Mouse (Mus musculus): ENCODE measurements at regions not wholly inside any gene's neighbourhood (a gene's known extent, or its start where the extent isn't known, plus 50 kb on each side); places are given as distances from the start of the nearest gene placed in this dataset.

GRCm38 (mm10) chr7:64012268-64012601 is 73.5 kb upstream of the Klf13 start:
- no peak overlapping the region for H3K4me3 ChIP-seq (replicated peaks; ENCODE audit: low read length)
- H3K27ac ChIP-seq (ENCODE audit: low read length): no peak overlapping the region
- no peaks in the 10 kb centered on the region for H3K27me3 ChIP-seq (replicated peaks; ENCODE audit: control insufficient read depth, insufficient read depth, low read length)
- ATAC-seq: no peak
- H3K9ac ChIP-seq (replicated peaks; ENCODE audit: low read depth, low read length): no peak overlapping the region
- H3K4me2 ChIP-seq (ENCODE audit: low read length): no peak overlapping the region
- H3K36me3 ChIP-seq (ENCODE audit: control insufficient read depth, insufficient read depth): no peaks in the 10 kb centered on the region
- H3K4me1 ChIP-seq (replicated peaks; ENCODE audit: control insufficient read depth, insufficient read depth, low read length): 0 out of 2 replicates have a peak, but pooled peaks cover 4% of the 10 kb centered on the region
- 89% methylated on average over 8 of the region's 8 CpGs for WGBS
- no peaks in the 10 kb centered on the region for H3K9me3 ChIP-seq (ENCODE audit: control insufficient read depth, low read length)

- Histone ChIP-seq H3K4me1 (replicated peaks; ENCODE audit: control insufficient read depth, insufficient read depth, low read length) (0 out of 2 replicates have a peak, but pooled peaks cover under 1% of the 10 kb centered on the region), H3K4me3 (replicated peaks; ENCODE audit: low read length) (no peak overlapping the region), H3K27ac (ENCODE audit: low read length) (no peak overlapping the region), H3K27me3 (replicated peaks; ENCODE audit: control insufficient read depth, insufficient read depth, low read length) (no peaks in the 10 kb centered on the region), H3K36me3 (ENCODE audit: control insufficient read depth, insufficient read depth) (no peaks in the 10 kb centered on the region), H3K9ac (replicated peaks; ENCODE audit: low read depth, low read length) (no peak overlapping the region), H3K4me2 (ENCODE audit: low read length) (no peak overlapping the region), H3K9me3 (ENCODE audit: control insufficient read depth, low read length) (no peaks in the 10 kb centered on the region)
- ATAC-seq: no peak
- 80% methylated on average over 13 of the region's 13 CpGs for WGBS
Measured at GRCm38 (mm10) chr7:64011563-64012267, 73.0 kb upstream of the Klf13 start.

- no peaks in the 10 kb centered on the region for H3K36me3 ChIP-seq (ENCODE audit: control insufficient read depth, insufficient read depth)
- no peaks in the 10 kb centered on the region for H3K27me3 ChIP-seq (replicated peaks; ENCODE audit: control insufficient read depth, insufficient read depth, low read length)
- no peak for ATAC-seq
- H3K27ac ChIP-seq (ENCODE audit: low read length): no peak overlapping the region
- no peak overlapping the region for H3K4me3 ChIP-seq (replicated peaks; ENCODE audit: low read length)
- H3K9me3 ChIP-seq (ENCODE audit: control insufficient read depth, low read length): no peaks in the 10 kb centered on the region
- no peaks in the 10 kb centered on the region for H3K4me1 ChIP-seq (replicated peaks; ENCODE audit: control insufficient read depth, insufficient read depth, low read length)
- no peak overlapping the region for H3K9ac ChIP-seq (replicated peaks; ENCODE audit: low read depth, low read length)
- WGBS: 67% methylated on average over 3 of the region's 3 CpGs
- H3K4me2 ChIP-seq (ENCODE audit: low read length): no peak overlapping the region
Measured at GRCm38 (mm10) chr7:64010640-64011039, 71.9 kb upstream of the Klf13 start.

GRCm38 (mm10) chr7:64007766-64008165 is 69.1 kb upstream of the Klf13 start:
- no peak for ATAC-seq
- no peak overlapping the region for H3K4me2 ChIP-seq (ENCODE audit: low read length)
- no peaks in the 10 kb centered on the region for H3K4me1 ChIP-seq (replicated peaks; ENCODE audit: control insufficient read depth, insufficient read depth, low read length)
- no peaks in the 10 kb centered on the region for H3K27me3 ChIP-seq (replicated peaks; ENCODE audit: control insufficient read depth, insufficient read depth, low read length)
- WGBS: 91% methylated on average over 3 of the region's 3 CpGs
- H3K9ac ChIP-seq (replicated peaks; ENCODE audit: low read depth, low read length): no peak overlapping the region
- no peak overlapping the region for H3K4me3 ChIP-seq (replicated peaks; ENCODE audit: low read length)
- H3K9me3 ChIP-seq (ENCODE audit: control insufficient read depth, low read length): no peaks in the 10 kb centered on the region
- H3K27ac ChIP-seq (ENCODE audit: low read length): no peak overlapping the region
- H3K36me3 ChIP-seq (ENCODE audit: control insufficient read depth, insufficient read depth): no peaks in the 10 kb centered on the region

GRCm38 (mm10) chr7:64006935-64007334 is 68.2 kb upstream of the Klf13 start:
- H3K9ac ChIP-seq (replicated peaks; ENCODE audit: low read depth, low read length): no peak overlapping the region
- no peak overlapping the region for H3K4me2 ChIP-seq (ENCODE audit: low read length)
- no peaks in the 10 kb centered on the region for H3K4me1 ChIP-seq (replicated peaks; ENCODE audit: control insufficient read depth, insufficient read depth, low read length)
- ATAC-seq: no peak
- H3K27me3 ChIP-seq (replicated peaks; ENCODE audit: control insufficient read depth, insufficient read depth, low read length): no peaks in the 10 kb centered on the region
- no peaks in the 10 kb centered on the region for H3K36me3 ChIP-seq (ENCODE audit: control insufficient read depth, insufficient read depth)
- WGBS: 91% methylated on average over 4 of the region's 4 CpGs
- no peak overlapping the region for H3K27ac ChIP-seq (ENCODE audit: low read length)
- no peak overlapping the region for H3K4me3 ChIP-seq (replicated peaks; ENCODE audit: low read length)
- no peaks in the 10 kb centered on the region for H3K9me3 ChIP-seq (ENCODE audit: control insufficient read depth, low read length)

GRCm38 (mm10) chr7:64005765-64006164 is 67.0 kb upstream of the Klf13 start:
- Histone ChIP-seq H3K36me3 (ENCODE audit: control insufficient read depth, insufficient read depth) (no peaks in the 10 kb centered on the region), H3K4me3 (replicated peaks; ENCODE audit: low read length) (no peak overlapping the region), H3K27ac (ENCODE audit: low read length) (no peak overlapping the region), H3K9me3 (ENCODE audit: control insufficient read depth, low read length) (no peaks in the 10 kb centered on the region), H3K4me2 (ENCODE audit: low read length) (no peak overlapping the region), H3K9ac (replicated peaks; ENCODE audit: low read depth, low read length) (no peak overlapping the region), H3K27me3 (replicated peaks; ENCODE audit: control insufficient read depth, insufficient read depth, low read length) (no peaks in the 10 kb centered on the region), H3K4me1 (replicated peaks; ENCODE audit: control insufficient read depth, insufficient read depth, low read length) (no peaks in the 10 kb centered on the region)
- no peak for ATAC-seq
- 93% methylated on average over 1 of the region's 1 CpGs for WGBS

- ATAC-seq: no peak
Measured at GRCm38 (mm10) chr7:64003904-64004303, 65.2 kb upstream of the Klf13 start.

GRCm38 (mm10) chr7:64001611-64002111 is 62.9 kb upstream of the Klf13 start:
- no peaks in the 10 kb centered on the region for H3K9me3 ChIP-seq (ENCODE audit: control insufficient read depth, low read length)
- H3K27me3 ChIP-seq (replicated peaks; ENCODE audit: control insufficient read depth, insufficient read depth, low read length): no peaks in the 10 kb centered on the region
- H3K36me3 ChIP-seq (ENCODE audit: control insufficient read depth, insufficient read depth): no peaks in the 10 kb centered on the region
- H3K9ac ChIP-seq (replicated peaks; ENCODE audit: low read depth, low read length): no peak overlapping the region
- no peak overlapping the region for H3K4me3 ChIP-seq (replicated peaks; ENCODE audit: low read length)
- WGBS: 61% methylated on average over 9 of the region's 9 CpGs
- no peak overlapping the region for H3K27ac ChIP-seq (ENCODE audit: low read length)
- ATAC-seq: no peak
- no peak overlapping the region for H3K4me2 ChIP-seq (ENCODE audit: low read length)
- H3K4me1 ChIP-seq (replicated peaks; ENCODE audit: control insufficient read depth, insufficient read depth, low read length): no peaks in the 10 kb centered on the region

More at GRCm38 (mm10) chr7:64003904-64004303, 65.2 kb upstream of the Klf13 start:
- Histone ChIP-seq H3K4me3 (replicated peaks; ENCODE audit: low read length) (no peak overlapping the region), H3K9me3 (ENCODE audit: control insufficient read depth, low read length) (no peaks in the 10 kb centered on the region), H3K36me3 (ENCODE audit: control insufficient read depth, insufficient read depth) (no peaks in the 10 kb centered on the region), H3K9ac (replicated peaks; ENCODE audit: low read depth, low read length) (no peak overlapping the region), H3K4me2 (ENCODE audit: low read length) (no peak overlapping the region), H3K27ac (ENCODE audit: low read length) (no peak overlapping the region), H3K4me1 (replicated peaks; ENCODE audit: control insufficient read depth, insufficient read depth, low read length) (no peaks in the 10 kb centered on the region), H3K27me3 (replicated peaks; ENCODE audit: control insufficient read depth, insufficient read depth, low read length) (no peaks in the 10 kb centered on the region)
- 92% methylated on average over 5 of the region's 5 CpGs for WGBS

- Histone ChIP-seq H3K4me1 (replicated peaks; ENCODE audit: control insufficient read depth, insufficient read depth, low read length) (no peaks in the 10 kb centered on the region), H3K4me3 (replicated peaks; ENCODE audit: low read length) (no peak overlapping the region), H3K9me3 (ENCODE audit: control insufficient read depth, low read length) (no peaks in the 10 kb centered on the region), H3K27ac (ENCODE audit: low read length) (no peak overlapping the region), H3K27me3 (replicated peaks; ENCODE audit: control insufficient read depth, insufficient read depth, low read length) (no peaks in the 10 kb centered on the region), H3K9ac (replicated peaks; ENCODE audit: low read depth, low read length) (no peak overlapping the region), H3K4me2 (ENCODE audit: low read length) (no peak overlapping the region), H3K36me3 (ENCODE audit: control insufficient read depth, insufficient read depth) (no peaks in the 10 kb centered on the region)
- ATAC-seq: no peak
- WGBS: 67% methylated on average over 6 of the region's 6 CpGs
Measured at GRCm38 (mm10) chr7:63998995-63999960, 60.6 kb upstream of the Klf13 start.

All from forebrain, embryonic 16.5 days (tissue).